Mouse (Mus musculus): Measurements from ENCODE around the gene Astn2. TPM values are rescaled to one million over a fixed set of nuclear protein-coding genes. Genes with fewer than 3 reads are reported as not detected.

The Astn2 gene
- polyA plus RNA-seq, 1 experiment from 2014 or later, result 0.01 TPM

- Histone ChIP-seq H3K4me2 (no peak overlapping the region), H3K27me3 (no peaks in the 10 kb centered on the region), H3K9ac (no peak overlapping the region), H3K9me3 (replicated peaks) (no peaks in the 10 kb centered on the region), H3K4me1 (replicated peaks) (no peaks in the 10 kb centered on the region; the same call in 1 of the 2 replicates), H3K27ac (replicated peaks) (no peak overlapping the region), H3K4me3 (replicated peaks) (no peak overlapping the region), H3K36me3 (replicated peaks) (no peaks in the 10 kb centered on the region)
- WGBS (ENCODE audit: insufficient replicate concordance), result 61% methylated on average over 4 of the region's 4 CpGs
- no peak for ATAC-seq (ENCODE audit: insufficient read depth)
Observed at GRCm38 (mm10) chr4:65391001-65391400, 1013.4 kb downstream of the Astn2 start.

- no peak for ATAC-seq (ENCODE audit: insufficient read depth)
- no peak overlapping the region for H3K27ac ChIP-seq (replicated peaks)
- H3K36me3 ChIP-seq (replicated peaks), result no peaks in the 10 kb centered on the region
- H3K9me3 ChIP-seq (replicated peaks), result no peaks in the 10 kb centered on the region
- no peak overlapping the region for H3K4me3 ChIP-seq (replicated peaks)
- H3K4me2 ChIP-seq, result no peak overlapping the region
- no peaks in the 10 kb centered on the region for H3K4me1 ChIP-seq (replicated peaks)
- H3K9ac ChIP-seq, result no peak overlapping the region
- no peaks in the 10 kb centered on the region for H3K27me3 ChIP-seq
- WGBS (ENCODE audit: insufficient replicate concordance), result 70% methylated on average over 4 of the region's 4 CpGs
Observed at GRCm38 (mm10) chr4:65383070-65383469, 1021.3 kb downstream of the Astn2 start.

- ATAC-seq (ENCODE audit: insufficient read depth), result no peak
- no peak overlapping the region for H3K4me2 ChIP-seq
- 63% methylated on average over 4 of the region's 4 CpGs for WGBS (ENCODE audit: insufficient replicate concordance)
Observed at GRCm38 (mm10) chr4:65379461-65379860, 1025.0 kb downstream of the Astn2 start.

GRCm38 (mm10) chr4:65376571-65376970 lies 1027.8 kb downstream of the Astn2 start:
- WGBS (ENCODE audit: insufficient replicate concordance), result 57% methylated on average over 2 of the region's 2 CpGs

More at GRCm38 (mm10) chr4:65379461-65379860, 1025.0 kb downstream of the Astn2 start:
- H3K27ac ChIP-seq (replicated peaks), result no peak overlapping the region
- no peaks in the 10 kb centered on the region for H3K27me3 ChIP-seq
- H3K4me3 ChIP-seq (replicated peaks), result no peak overlapping the region
- H3K9me3 ChIP-seq (replicated peaks), result no peaks in the 10 kb centered on the region
- H3K36me3 ChIP-seq (replicated peaks), result no peaks in the 10 kb centered on the region
- no peak overlapping the region for H3K9ac ChIP-seq
- H3K4me1 ChIP-seq (replicated peaks), result no peaks in the 10 kb centered on the region

GRCm38 (mm10) chr4:65373841-65374240 lies 1030.6 kb downstream of the Astn2 start:
- 30% methylated on average over 1 of the region's 1 CpGs for WGBS (ENCODE audit: insufficient replicate concordance)
- Histone ChIP-seq H3K36me3 (replicated peaks) (no peaks in the 10 kb centered on the region), H3K27me3 (no peaks in the 10 kb centered on the region), H3K9me3 (replicated peaks) (no peaks in the 10 kb centered on the region), H3K9ac (no peak overlapping the region), H3K4me3 (replicated peaks) (no peak overlapping the region), H3K4me2 (no peak overlapping the region), H3K4me1 (replicated peaks) (no peaks in the 10 kb centered on the region), H3K27ac (replicated peaks) (no peak overlapping the region)
- no peak for ATAC-seq (ENCODE audit: insufficient read depth)

More at GRCm38 (mm10) chr4:65376571-65376970, 1027.8 kb downstream of the Astn2 start:
- H3K36me3 ChIP-seq (replicated peaks), result no peaks in the 10 kb centered on the region
- H3K4me3 ChIP-seq (replicated peaks), result no peak overlapping the region
- H3K27me3 ChIP-seq, result no peaks in the 10 kb centered on the region
- no peak overlapping the region for H3K27ac ChIP-seq (replicated peaks)
- no peak overlapping the region for H3K4me2 ChIP-seq
- no peak overlapping the region for H3K9ac ChIP-seq
- ATAC-seq (ENCODE audit: insufficient read depth), result no peak
- no peaks in the 10 kb centered on the region for H3K4me1 ChIP-seq (replicated peaks)
- no peaks in the 10 kb centered on the region for H3K9me3 ChIP-seq (replicated peaks)

GRCm38 (mm10) chr4:65372731-65373130 lies 1031.7 kb downstream of the Astn2 start:
- H3K4me3 ChIP-seq (replicated peaks), result no peak overlapping the region
- H3K27me3 ChIP-seq, result no peaks in the 10 kb centered on the region
- H3K36me3 ChIP-seq (replicated peaks), result no peaks in the 10 kb centered on the region
- no peaks in the 10 kb centered on the region for H3K4me1 ChIP-seq (replicated peaks)
- WGBS (ENCODE audit: insufficient replicate concordance), result 82% methylated on average over 3 of the region's 3 CpGs
- H3K4me2 ChIP-seq, result no peak overlapping the region
- H3K9me3 ChIP-seq (replicated peaks), result no peaks in the 10 kb centered on the region
- no peak overlapping the region for H3K27ac ChIP-seq (replicated peaks)
- ATAC-seq (ENCODE audit: insufficient read depth), result no peak
- H3K9ac ChIP-seq, result no peak overlapping the region

- Histone ChIP-seq H3K27me3 (no peaks in the 10 kb centered on the region), H3K9ac (no peak overlapping the region), H3K9me3 (replicated peaks) (no peaks in the 10 kb centered on the region), H3K36me3 (replicated peaks) (no peaks in the 10 kb centered on the region), H3K4me2 (no peak overlapping the region), H3K4me1 (replicated peaks) (no peaks in the 10 kb centered on the region), H3K4me3 (replicated peaks) (no peak overlapping the region), H3K27ac (replicated peaks) (no peak overlapping the region)
- no peak for ATAC-seq (ENCODE audit: insufficient read depth)
Observed at GRCm38 (mm10) chr4:65367135-65367534, 1037.3 kb downstream of the Astn2 start.

GRCm38 (mm10) chr4:65354580-65354979 lies 1049.8 kb downstream of the Astn2 start:
- Histone ChIP-seq H3K4me2 (no peak overlapping the region), H3K27ac (replicated peaks) (no peak overlapping the region), H3K9me3 (replicated peaks) (no peaks in the 10 kb centered on the region), H3K27me3 (no peaks in the 10 kb centered on the region), H3K36me3 (replicated peaks) (no peaks in the 10 kb centered on the region), H3K4me3 (replicated peaks) (no peak overlapping the region), H3K9ac (no peak overlapping the region), H3K4me1 (replicated peaks) (no peaks in the 10 kb centered on the region)
- no peak for ATAC-seq (ENCODE audit: insufficient read depth)
- WGBS (ENCODE audit: insufficient replicate concordance), result 58% methylated on average over 4 of the region's 4 CpGs

GRCm38 (mm10) chr4:65350521-65350920 lies 1053.9 kb downstream of the Astn2 start:
- H3K9ac ChIP-seq, result no peak overlapping the region
- WGBS (ENCODE audit: insufficient replicate concordance), result 64% methylated on average over 7 of the region's 7 CpGs
- H3K27me3 ChIP-seq, result no peaks in the 10 kb centered on the region
- H3K4me1 ChIP-seq (replicated peaks), result no peaks in the 10 kb centered on the region
- no peaks in the 10 kb centered on the region for H3K9me3 ChIP-seq (replicated peaks)
- H3K36me3 ChIP-seq (replicated peaks), result no peaks in the 10 kb centered on the region
- H3K4me3 ChIP-seq (replicated peaks), result no peak overlapping the region
- no peak overlapping the region for H3K4me2 ChIP-seq
- ATAC-seq (ENCODE audit: insufficient read depth), result no peak
- no peak overlapping the region for H3K27ac ChIP-seq (replicated peaks)

- Histone ChIP-seq H3K9ac (no peak overlapping the region), H3K4me2 (no peak overlapping the region), H3K4me3 (replicated peaks) (no peak overlapping the region), H3K9me3 (replicated peaks) (no peaks in the 10 kb centered on the region), H3K27ac (replicated peaks) (no peak overlapping the region), H3K27me3 (no peaks in the 10 kb centered on the region), H3K36me3 (replicated peaks) (no peaks in the 10 kb centered on the region), H3K4me1 (replicated peaks) (no peaks in the 10 kb centered on the region)
- WGBS (ENCODE audit: insufficient replicate concordance), result 57% methylated on average over 3 of the region's 3 CpGs
- ATAC-seq (ENCODE audit: insufficient read depth), result no peak
Observed at GRCm38 (mm10) chr4:65341766-65342165, 1062.6 kb downstream of the Astn2 start.

- Histone ChIP-seq H3K4me3 (replicated peaks) (no peak overlapping the region), H3K9ac (no peak overlapping the region), H3K27me3 (no peaks in the 10 kb centered on the region), H3K36me3 (replicated peaks) (no peaks in the 10 kb centered on the region), H3K4me2 (no peak overlapping the region), H3K27ac (replicated peaks) (no peak overlapping the region), H3K9me3 (replicated peaks) (no peaks in the 10 kb centered on the region), H3K4me1 (replicated peaks) (no peaks in the 10 kb centered on the region)
- WGBS (ENCODE audit: insufficient replicate concordance), result 9% methylated on average over 1 of the region's 1 CpGs
- no peak for ATAC-seq (ENCODE audit: insufficient read depth)
Observed at GRCm38 (mm10) chr4:65333718-65334117, 1070.7 kb downstream of the Astn2 start.
